9 mouse cellular contexts compared by ENCODE assay signal in the genomic region with DNA sequence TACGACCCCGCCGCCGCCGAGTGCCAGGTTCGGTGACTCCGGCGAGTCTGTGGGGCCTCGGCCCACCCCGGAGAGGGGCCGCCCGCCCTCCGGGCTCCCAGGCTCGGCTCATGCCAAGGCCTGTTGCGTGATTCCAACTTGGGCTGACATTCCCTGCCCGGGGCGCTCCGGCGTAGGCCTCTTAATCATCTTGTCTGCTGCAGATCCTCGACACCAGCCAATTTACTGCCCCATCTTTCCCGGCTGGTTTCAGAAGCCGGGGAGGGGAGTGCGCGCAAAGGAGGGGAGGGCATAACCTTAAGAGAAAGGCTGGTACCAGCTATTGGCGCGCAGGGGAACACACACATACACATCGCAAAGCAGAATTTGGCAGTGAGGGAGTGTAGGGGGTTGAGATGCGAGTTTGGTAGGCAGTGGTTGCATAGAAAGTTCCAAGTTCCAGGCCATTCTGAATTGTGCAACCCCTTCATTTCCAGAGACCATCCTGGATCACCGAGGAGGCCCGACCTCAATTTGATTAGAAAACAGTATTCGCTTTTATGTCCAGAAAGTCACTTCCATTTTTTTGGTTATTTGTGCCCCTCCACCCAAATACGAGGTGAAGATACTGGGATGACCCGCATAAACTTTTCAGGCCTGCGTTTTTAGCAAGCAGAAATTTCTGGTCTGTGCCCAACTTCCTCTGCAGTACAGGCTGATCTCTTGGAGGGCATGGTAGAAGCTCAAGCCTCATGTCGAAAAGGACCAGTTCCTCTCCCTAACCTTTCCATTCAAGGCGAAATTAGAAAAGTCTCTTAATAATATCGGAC. TPM values are rescaled to one million over a fixed set of nuclear protein-coding genes. Genes with fewer than 3 reads are reported as not detected.
DNase-seq lines count a peak whose midpoint lies in the region; ATAC-seq lines count a peak whose summit lies in the region.
"Had no signal": no experiment of that assay in that cellular context is flagged by ENCODE, and none has a peak within 500 bp of the region (broad histone marks: within the 10 kb centered on the region; RNA-seq: fewer than 3 reads in every experiment).

No protein-coding gene starts in this region.

- H3K27ac ChIP-seq in heart, embryonic 14.5 days (replicated peaks in 1 of 2; ENCODE audit: control insufficient read depth in 1 of 2, insufficient read depth in 1 of 2, low read depth in 2 of 2, low read length in 2 of 2): no peak overlapping the region
- 0 out of 2 replicates have a peak overlapping the region, but pooled peaks have one; percentile 6 for H3K27ac ChIP-seq in midbrain, embryonic 14.5 days (replicated peaks; ENCODE audit: low read depth, low read length)

- peak; percentile 88 for DNase-seq in heart, adult 11 months
- DNase-seq in heart, postnatal 14 days: no peak
- DNase-seq in Muller cell, postnatal 12 days (ENCODE audit: inconsistent ontology term): peak; percentile 54
- peak; percentile 32 for DNase-seq in midbrain, embryonic 14.5 days
- DNase-seq in spleen, postnatal 4 days (ENCODE audit: low spot score in 2 of 2): no peak
- DNase-seq in gastrocnemius, postnatal 10 days: no peak
- no peak for DNase-seq in layer of hippocampus, adult 9-11 months

- no peaks in the 10 kb centered on the region for H3K36me3 ChIP-seq in heart, embryonic 14.5 days (ENCODE audit: control insufficient read depth, insufficient read depth, low read length)
- no peaks in the 10 kb centered on the region for H3K36me3 ChIP-seq in midbrain, embryonic 14.5 days (ENCODE audit: control insufficient read depth, insufficient read depth, low read length)

- H3K27me3 ChIP-seq in heart, embryonic 14.5 days (ENCODE audit: control insufficient read depth, insufficient read depth, low read length): peaks cover 97% of the 10 kb centered on the region
- H3K27me3 ChIP-seq in midbrain, embryonic 14.5 days (ENCODE audit: control insufficient read depth, insufficient read depth, low read length): peaks cover 89% of the 10 kb centered on the region

- H3K9ac ChIP-seq in heart, embryonic 14.5 days (ENCODE audit: low read length): no peak overlapping the region; the same call in 1 of the 2 replicates
- H3K9ac ChIP-seq in midbrain, embryonic 14.5 days (replicated peaks; ENCODE audit: low read length): no peak overlapping the region

- H3K4me2 ChIP-seq in heart, embryonic 14.5 days (ENCODE audit: low read length): peak overlapping the region; percentile 44
- H3K4me2 ChIP-seq in midbrain, embryonic 14.5 days (ENCODE audit: low read length): peak overlapping the region; percentile 20

- H3K4me3 ChIP-seq in heart, embryonic 14.5 days (ENCODE audit: control insufficient read depth in 1 of 2, insufficient read depth in 1 of 2, low read depth in 1 of 2, low read length in 2 of 2): peak overlapping the region in 1 of 2 experiments; percentile 28; a peak in 2 of 4 replicates
- H3K4me3 ChIP-seq in midbrain, embryonic 14.5 days (replicated peaks; ENCODE audit: low read depth, low read length): no peak overlapping the region

- H3K9me3 ChIP-seq in heart, embryonic 14.5 days (ENCODE audit: control insufficient read depth, low read length): no peaks in the 10 kb centered on the region
- H3K9me3 ChIP-seq in midbrain, embryonic 14.5 days (ENCODE audit: control insufficient read depth, low read length): no peaks in the 10 kb centered on the region

- H3K4me1 ChIP-seq in heart, embryonic 14.5 days (ENCODE audit: control insufficient read depth in 2 of 2, insufficient read depth in 2 of 2, low read length in 2 of 2): peaks cover 5 to 29% of the 10 kb centered on the region in 2 experiments
- peaks cover 13% of the 10 kb centered on the region for H3K4me1 ChIP-seq in midbrain, embryonic 14.5 days (ENCODE audit: control insufficient read depth, insufficient read depth, low read length)

- intact Hi-C loops in heart, postnatal 14 days (cut with DNase I): loop anchor here (10.0 kb wide), 1 partner anchor 287 kb away; no protein-coding TSS in a partner anchor

- WGBS in heart, embryonic 14.5 days: 5% methylated on average over 37 of the region's 37 CpGs
- under 1% methylated on average over 37 of the region's 37 CpGs for WGBS in midbrain, embryonic 14.5 days

- ATAC-seq in heart, embryonic 14.5 days (ENCODE audit: insufficient number of reproducible peaks, insufficient read depth, low FRiP score, low read depth): no peak
- ATAC-seq in midbrain, embryonic 14.5 days (ENCODE audit: low FRiP score, low TSS enrichment): no peak

RNA-seq across cellular contexts. Expression of a gene that starts 4.9 kb away (rescaled TPM):
- not detected for total RNA-seq in heart, postnatal 14 days (2021)
- polyA plus RNA-seq in heart, embryonic 14.5 days (2014; fragmentation: Nextera tagmentation; extraction: Ambion mirVana): 0.08 and 0.39 TPM in 2 replicates
- polyA plus RNA-seq in midbrain, embryonic 14.5 days (2014; fragmentation: Nextera tagmentation; extraction: Ambion mirVana): 0.41 and 0.67 TPM in 2 replicates
- under 1 TPM in 1 of 2 experiments, not detected in 1; 0.09 TPM for total RNA-seq in gastrocnemius, postnatal 10 days (2021)
- total RNA-seq: hematopoietic stem cell, adult 5-6 weeks had no signal

RNA-seq across cellular contexts. Expression of a gene that starts 13.7 kb away (rescaled TPM):
- total RNA-seq in heart, postnatal 14 days (2021): under 1 TPM; 0.44 to 0.60 TPM
- polyA plus RNA-seq in heart, embryonic 14.5 days (2014; fragmentation: Nextera tagmentation; extraction: Ambion mirVana): not detected in 2 replicates
- polyA plus RNA-seq in midbrain, embryonic 14.5 days (2014; fragmentation: Nextera tagmentation; extraction: Ambion mirVana): 0.61 and 0.72 TPM in 2 replicates
- total RNA-seq in gastrocnemius, postnatal 10 days (2021): under 1 TPM; 0.23 to 0.54 TPM
- total RNA-seq: hematopoietic stem cell, adult 5-6 weeks had no signal

Comparison
In these comparisons a context has a peak if more than half of its experiments do, and no peak if none do; other contexts are left out.
1. DNase-seq: peak in heart, adult 11 months (single experiment), Muller cell, postnatal 12 days (single experiment) and midbrain, embryonic 14.5 days (single experiment); none in heart, postnatal 14 days (0 of 2), spleen, postnatal 4 days (0 of 2), gastrocnemius, postnatal 10 days (single experiment) and layer of hippocampus, adult 9-11 months (single experiment).